Mouse (Mus musculus): Measurements from ENCODE around the gene Gcm1.

Gene Gcm1

GRCm38 (mm10) chr9:78051677-78052076 lies at the start of gene Gcm1:
TSS of gene Gcm1 (plus strand) at chr9:78051924.
- CTCF ChIA-PET: no interaction called here

GRCm38 (mm10) chr9:78003278-78003677 lies 48.4 kb upstream of the Gcm1 start:
- CTCF ChIA-PET: no interaction called here

DNA sequence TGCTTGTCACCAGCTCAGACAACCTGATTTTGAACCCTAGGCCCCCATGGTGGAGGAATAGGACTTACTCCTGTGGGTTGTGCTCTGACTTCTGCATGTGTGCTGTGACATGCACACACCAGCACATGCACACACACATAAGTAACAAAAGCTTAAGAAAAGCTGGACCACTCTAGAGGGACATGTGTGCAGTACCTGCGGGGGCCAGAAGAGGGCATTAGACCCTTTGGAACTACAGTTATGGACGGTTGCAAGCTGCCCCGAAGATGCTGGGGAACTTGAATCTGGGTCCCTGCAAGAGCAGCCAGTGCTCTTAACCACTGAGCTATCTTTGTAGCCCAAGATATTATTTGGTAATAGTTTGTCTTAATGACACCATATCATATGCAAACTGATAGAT lies 46.2 kb upstream of the Gcm1 start:
- CTCF ChIA-PET: interaction anchor here (0.8 to 1.0 kb wide), 2 partner anchors 113 to 195 kb away, joined by 3 to 9 read pairs; no protein-coding TSS in a partner anchor

DNA sequence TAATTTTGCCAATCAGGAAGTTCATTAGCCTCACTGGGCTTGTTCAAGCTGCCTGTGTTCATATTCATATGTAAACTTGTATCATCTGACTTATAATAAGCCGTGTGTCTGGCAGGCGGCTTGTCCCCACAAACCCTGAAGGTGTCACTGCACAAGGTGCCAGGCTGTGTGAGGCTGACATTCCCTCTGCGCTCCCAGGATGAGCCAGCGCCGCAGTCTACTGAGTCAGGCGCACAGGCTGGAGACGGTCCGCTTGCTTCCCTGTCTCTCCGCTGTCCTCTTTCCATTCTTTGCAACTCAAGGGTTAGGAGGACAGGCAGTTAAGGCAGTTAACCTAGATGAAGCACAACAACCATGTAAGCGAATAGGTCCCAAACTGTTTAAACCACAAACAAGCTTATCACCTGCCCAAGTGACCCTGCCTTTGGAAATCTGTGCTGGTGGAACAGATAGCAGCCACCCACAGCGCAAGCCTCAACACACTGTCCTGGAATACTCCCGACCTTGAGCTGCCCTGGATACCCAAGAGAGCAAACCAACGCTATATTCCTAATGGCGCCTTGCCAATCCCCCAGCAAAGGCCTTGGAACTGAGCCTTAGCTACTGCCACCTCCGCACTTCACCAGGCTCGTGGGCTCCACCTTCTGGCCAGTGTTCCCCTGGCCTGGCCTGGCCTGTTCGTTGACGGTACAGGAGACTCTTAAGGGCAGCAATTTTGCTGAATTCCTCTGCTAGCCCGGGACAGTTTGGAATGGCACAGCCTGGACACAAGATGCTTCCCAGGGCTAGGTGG lies 45.3 kb upstream of the Gcm1 start:
- CTCF ChIA-PET: interaction anchor here (0.7 to 1.0 kb wide), 3 partner anchors 114 to 450 kb away, joined by 3 to 9 read pairs (median 6); no protein-coding TSS in a partner anchor

GRCm38 (mm10) chr9:78009382-78009781 lies 42.3 kb upstream of the Gcm1 start:
- CTCF ChIA-PET: interaction anchor here (0.7 to 0.9 kb wide), 2 partner anchors 205 to 689 kb away, joined by 3 read pairs; no protein-coding TSS in a partner anchor

DNA sequence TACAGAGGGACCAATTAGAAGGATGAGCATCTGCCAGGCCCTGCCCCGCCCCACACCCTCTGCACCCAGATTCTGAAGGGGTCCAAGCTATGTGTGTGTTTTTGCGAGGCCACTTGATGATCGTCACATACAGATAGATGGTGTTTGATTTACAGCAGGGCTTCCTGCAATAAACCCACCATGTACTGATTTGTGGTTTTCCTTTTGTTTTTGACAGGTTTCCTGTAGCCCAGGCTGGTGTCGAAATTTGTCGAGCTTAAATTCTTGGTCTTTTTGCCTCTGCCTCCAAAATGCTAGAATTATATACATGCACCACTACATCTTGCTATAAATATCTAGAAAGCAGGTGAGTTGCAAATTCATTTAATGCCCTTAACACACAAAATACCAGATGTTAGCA lies 41.5 kb upstream of the Gcm1 start:
- CTCF ChIA-PET: no interaction called here

- CTCF ChIA-PET: no interaction called here
Measured at GRCm38 (mm10) chr9:78010707-78011106, 41.0 kb upstream of the Gcm1 start.

DNA sequence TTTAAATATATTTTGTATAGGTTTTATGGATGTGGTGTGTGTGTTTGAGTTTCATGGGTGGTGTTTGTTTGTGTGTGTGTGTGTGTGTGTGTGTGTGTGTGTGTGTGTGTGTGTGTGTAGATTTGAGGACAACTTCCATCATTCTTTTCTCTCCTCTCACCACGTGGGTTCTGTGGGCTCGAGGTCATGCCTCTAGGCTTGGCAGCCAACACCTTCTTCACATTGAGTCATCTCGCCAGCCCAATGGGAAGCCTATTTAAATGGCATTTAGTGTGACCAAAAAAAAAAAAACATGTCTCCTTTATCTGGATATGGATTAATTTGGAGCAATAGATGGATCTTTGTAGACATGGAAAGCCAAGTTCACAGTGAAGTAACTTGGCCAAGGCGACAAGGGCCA lies 39.7 kb upstream of the Gcm1 start:
- CTCF ChIA-PET: interaction anchor here (0.7 kb wide), 1 partner anchor 204 kb away, joined by 7 read pairs; no protein-coding TSS in a partner anchor

DNA sequence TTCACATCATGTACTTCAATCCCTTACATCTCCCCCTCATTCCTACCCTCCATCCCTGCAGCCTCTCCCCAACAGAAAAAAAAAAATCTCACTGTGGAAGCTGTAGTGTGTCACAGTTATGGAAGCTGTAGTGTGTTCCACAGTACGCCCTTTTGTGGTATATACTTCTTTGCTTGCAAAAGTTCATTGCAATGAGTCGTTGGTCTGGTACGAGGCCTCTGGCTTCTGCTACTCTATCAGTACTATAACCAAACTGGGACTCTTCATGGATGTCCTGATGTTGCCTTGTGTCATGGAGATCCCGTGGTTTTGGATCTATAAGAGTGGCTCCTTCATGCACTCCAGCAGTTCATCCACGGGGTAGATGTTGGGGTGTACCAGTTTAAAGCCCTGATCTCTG lies 39.0 kb upstream of the Gcm1 start:
- CTCF ChIA-PET: no interaction called here

DNA sequence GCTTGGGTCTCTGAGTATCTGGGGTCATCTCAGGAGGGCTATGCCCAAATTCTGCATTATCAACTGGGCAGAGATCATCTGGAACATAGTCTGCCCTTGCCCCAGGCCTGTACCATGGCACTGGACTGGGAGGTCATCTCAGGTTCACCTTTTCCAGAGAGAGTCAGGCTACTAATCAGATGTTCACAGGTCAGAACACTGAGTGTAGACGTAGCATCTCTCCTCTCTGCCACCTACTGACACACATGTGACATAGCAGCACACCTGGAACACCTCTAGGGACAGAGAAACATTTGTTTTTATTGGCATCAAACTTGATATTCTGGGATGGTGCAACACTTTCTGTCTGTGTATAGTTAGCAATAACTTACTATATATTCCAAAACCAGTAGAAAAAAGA lies 37.9 kb upstream of the Gcm1 start:
- CTCF ChIA-PET: no interaction called here

DNA sequence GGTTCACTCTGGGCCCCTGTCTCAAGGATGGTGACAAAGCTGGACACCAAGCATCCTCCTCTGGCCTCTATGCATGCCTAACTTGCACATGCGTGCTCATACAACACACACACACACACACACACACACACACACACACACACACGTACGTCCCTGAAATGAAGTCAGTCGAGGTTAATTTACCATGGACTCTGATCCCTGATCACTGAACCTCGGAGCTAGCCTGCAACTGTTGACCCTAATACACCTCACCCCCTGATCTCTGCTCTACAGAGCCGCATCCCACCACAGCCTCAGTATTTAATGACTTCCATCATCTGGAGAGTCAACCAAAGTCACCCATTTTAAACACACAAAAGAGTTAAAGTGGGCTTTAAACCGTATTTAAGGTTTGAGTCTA lies 35.9 kb upstream of the Gcm1 start:
- CTCF ChIA-PET: interaction anchor here (0.6 kb wide), 1 partner anchor 204 kb away, joined by 4 read pairs; no protein-coding TSS in a partner anchor

GRCm38 (mm10) chr9:78016288-78016687 lies 35.4 kb upstream of the Gcm1 start:
- CTCF ChIA-PET: interaction anchor here (0.6 kb wide), 1 partner anchor 204 kb away, joined by 4 read pairs; no protein-coding TSS in a partner anchor

- CTCF ChIA-PET: interaction anchor here (0.6 kb wide), 2 partner anchors 203 to 338 kb away, joined by 3 read pairs; no protein-coding TSS in a partner anchor
Measured at GRCm38 (mm10) chr9:78021256-78021655, 30.5 kb upstream of the Gcm1 start.

DNA sequence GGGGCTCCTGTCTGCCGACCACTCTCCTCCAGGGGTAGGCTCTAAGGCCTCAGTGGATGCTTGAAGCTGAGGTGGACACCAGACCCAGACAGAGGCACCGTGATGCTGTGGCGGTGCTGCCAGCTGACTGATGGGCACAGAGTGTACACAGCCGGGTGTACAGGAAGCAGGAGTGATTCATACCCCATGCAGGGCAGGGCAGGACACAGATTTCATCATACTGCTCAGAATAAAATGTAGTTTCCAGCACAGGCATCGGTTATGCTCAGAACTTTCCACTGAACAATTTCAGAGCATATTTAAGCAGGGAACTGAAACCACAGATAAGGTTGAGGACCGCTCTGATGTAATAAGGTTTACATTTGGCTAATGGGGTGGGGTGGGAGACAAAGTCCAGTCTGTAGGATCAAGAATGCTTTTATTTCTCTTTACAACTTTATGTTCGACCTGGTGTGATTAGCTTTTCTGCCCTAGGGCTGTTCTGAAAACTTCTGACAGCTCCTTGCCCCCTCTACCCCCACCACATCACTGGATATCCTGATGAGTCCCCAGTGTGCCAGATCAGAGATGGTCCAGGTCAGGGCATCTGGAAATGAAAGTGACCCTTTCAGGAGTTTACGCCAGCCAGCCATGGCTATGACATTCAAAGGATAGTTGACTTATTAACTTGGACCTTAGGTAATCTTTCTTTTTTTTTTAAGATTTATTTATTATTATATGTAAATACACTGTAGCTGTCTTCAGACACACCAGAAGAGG lies 29.4 kb upstream of the Gcm1 start:
- CTCF ChIA-PET: no interaction called here

DNA sequence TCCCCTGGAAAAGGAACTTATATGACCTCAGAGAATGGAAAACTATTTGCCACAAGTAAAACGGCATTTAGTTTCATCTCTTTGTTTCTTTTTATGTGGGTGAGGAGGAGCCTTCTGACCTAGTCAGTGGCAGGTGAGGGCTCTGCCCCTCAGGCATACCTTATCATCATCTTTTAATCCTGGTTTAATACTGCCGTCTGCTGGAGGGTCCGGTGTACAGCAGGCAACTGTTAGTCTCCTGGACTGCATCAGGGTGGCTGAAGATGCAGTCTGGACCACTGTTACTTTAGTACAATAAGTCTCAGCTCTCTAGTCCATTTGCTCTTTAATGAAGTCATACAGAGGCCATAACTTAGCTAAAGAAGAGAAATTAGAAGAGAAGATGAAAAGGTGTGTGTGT lies 26.9 kb upstream of the Gcm1 start:
- CTCF ChIA-PET: no interaction called here

DNA sequence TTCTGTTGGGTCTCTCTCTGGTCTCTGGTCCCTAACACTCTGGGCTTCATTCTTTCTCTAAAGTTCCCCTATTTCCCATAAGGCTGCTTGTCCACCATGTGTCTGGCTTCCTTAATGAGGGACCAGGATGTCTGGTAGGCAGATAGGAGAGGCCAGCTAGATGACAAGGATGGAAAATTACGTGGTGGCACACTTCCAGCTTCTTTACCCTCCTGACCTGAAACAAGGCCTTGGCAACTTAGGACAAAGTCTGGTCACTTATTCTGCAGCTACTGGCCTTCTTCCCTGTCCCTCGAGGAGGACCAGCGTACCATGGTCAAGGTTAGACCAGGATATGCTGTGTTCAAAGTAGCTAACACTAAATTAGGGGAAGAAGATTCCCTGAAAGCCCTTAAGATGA lies 24.6 kb upstream of the Gcm1 start:
- CTCF ChIA-PET: no interaction called here

DNA sequence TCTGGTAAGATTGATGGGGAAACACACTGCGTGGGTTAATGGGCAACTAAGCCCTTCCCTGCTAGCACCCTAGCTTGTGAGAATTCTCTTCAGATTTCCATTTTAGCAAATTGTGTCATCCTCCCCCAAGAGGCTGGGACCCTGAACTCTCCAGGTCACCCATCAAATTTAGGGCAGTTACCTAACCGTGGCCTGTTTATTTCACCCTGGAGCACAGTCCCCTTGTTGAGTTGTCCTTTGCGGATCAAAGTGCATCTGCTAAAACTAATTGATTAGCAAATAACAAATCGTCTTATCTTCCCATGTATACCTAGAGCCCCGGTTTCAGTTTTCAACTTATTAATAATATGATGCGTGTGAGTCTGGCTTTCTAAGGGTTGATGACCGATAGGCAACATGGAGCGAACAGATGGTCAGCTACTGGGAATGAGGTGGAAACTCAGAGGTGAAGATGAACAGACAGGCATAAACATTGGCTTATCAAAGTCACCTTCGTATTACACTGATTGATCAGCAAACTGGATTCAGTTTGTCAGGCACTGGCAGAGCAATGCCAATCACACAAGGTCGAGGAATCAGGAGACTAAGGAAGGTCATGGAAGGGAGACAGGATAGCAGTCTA lies 20.8 kb upstream of the Gcm1 start:
- CTCF ChIA-PET: interaction anchor here (0.6 kb wide), 1 partner anchor 65 kb away, joined by 3 read pairs; no protein-coding TSS in a partner anchor

DNA sequence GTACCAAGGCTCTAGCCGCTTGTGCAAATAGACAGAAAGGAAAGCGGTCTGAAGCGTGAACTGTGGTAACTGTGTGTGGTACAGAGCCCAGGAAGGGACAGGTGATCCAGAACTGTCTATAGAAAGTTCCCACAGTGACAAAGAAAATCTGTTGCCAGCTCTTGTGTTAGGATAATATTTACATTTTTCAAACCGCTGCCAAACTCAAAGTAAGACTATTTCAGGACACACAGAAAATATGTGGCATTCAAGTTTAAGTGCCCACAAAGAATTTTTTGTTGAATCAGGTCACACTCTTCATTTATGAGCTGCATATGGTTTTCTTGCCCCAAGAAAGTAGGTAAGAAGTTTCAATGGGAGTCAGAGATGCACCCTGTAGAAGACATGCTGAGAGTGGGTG lies 18.8 kb upstream of the Gcm1 start:
- CTCF ChIA-PET: no interaction called here

GRCm38 (mm10) chr9:78035296-78035695 lies 16.4 kb upstream of the Gcm1 start:
- CTCF ChIA-PET: interaction anchor here (0.6 kb wide), 1 partner anchor 46 kb away, joined by 6 read pairs; no protein-coding TSS in a partner anchor

DNA sequence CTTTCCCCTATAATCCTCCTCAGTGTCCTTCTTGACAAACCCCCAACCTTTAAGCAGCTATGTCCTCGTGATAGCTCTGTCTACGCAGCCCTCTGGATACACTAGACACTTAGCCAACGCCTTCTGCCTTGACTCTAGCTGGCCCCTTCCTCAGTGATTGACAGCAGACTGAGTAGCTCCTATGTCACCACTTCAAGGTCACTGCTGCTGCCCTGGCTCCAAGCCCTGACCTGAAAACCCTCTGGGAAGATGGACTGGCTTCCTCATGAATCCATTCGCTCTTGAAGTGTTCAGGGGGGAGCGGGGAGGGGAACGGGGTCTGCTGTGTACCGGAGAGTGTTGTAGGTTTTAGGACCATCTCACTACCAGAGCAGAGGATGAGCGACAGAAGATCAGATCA lies 15.9 kb upstream of the Gcm1 start:
- CTCF ChIA-PET: no interaction called here

DNA sequence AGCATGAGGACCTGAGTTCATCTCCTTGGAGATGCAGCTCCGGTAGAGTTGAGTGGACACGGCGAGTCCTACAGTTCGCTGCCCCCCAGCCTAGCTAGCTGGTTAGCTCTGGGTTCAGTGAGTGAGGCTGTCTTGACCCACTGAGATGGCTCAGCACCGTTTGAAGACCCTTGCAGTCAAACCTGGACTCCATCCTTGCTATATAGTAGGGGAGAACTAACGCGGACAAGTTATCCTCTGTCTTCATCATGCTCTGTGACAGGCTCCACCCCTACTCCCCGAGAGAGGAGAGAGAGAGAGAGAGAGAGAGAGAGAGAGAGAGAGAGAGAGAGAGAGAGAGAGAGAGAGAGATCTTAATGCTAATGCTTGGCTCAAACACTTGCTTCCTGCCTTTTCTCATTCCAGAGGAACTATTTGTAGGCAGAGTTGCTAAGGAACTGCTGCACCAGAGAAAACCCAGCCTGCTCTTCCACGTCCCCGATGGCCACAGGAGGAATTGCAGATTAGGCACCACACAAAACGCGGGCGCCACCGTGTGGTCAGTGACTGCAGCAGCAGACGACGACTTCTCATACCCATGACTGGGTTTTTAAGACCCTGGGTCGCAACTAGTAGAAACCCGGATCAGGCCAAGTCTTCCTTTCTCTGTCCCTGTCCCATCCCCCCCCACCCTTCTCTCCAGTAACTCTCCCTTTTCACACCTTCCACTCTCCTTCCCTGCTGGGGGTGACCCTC lies 12.8 kb upstream of the Gcm1 start:
- CTCF ChIA-PET: interaction anchor here (0.5 to 0.6 kb wide), 2 partner anchors 47 to 231 kb away, joined by 7 to 10 read pairs; no protein-coding TSS in a partner anchor

Measured in spleen, embryonic (tissue).